Mouse (Mus musculus) bone marrow, adult 2 months (tissue): ENCODE results near the gene Coq8a. TPM values are rescaled to one million over a fixed set of nuclear protein-coding genes. Genes with fewer than 3 reads are reported as not detected.
A peak's percentile ranks its signal among the peaks of the same experiment; 100 is the strongest.

Source experiments
- H3K27ac ChIP-seq: fragments of 200-500 bp; 2 replicates; pipeline ENCODE4 v1.5.1; 2012; ENCODE audit warnings: low read depth, mild to moderate bottlenecking, control low read depth, inconsistent platforms, low read length; ENCODE audit not compliant: control insufficient read depth, poor library complexity, insufficient read depth
- H3K4me1 ChIP-seq: fragments of 200-500 bp; 2 replicates; pipeline ENCODE4 v1.6.1; 2011; ENCODE audit warnings: low read length; ENCODE audit not compliant: control insufficient read depth, insufficient read depth
- H3K4me3 ChIP-seq: fragments of 200-500 bp; replicated peaks from 2 replicates; pipeline ENCODE3; 2011; ENCODE audit warnings: mild to moderate bottlenecking, low read depth, low read length, control low read depth; ENCODE audit not compliant: control insufficient read depth
- CTCF ChIP-seq: fragments of 200-500 bp; IDR thresholded peaks from 2 replicates; pipeline ENCODE4 v1.5.1; 2011; ENCODE audit warnings: low read length, control low read depth; ENCODE audit not compliant: control insufficient read depth, insufficient read depth
- POLR2A ChIP-seq: fragments of 200-500 bp; IDR thresholded peaks from 2 replicates; pipeline ENCODE4 v1.6.1; 2011; ENCODE audit warnings: low read depth, mild to moderate bottlenecking, control low read depth, low read length, borderline replicate concordance; ENCODE audit not compliant: control insufficient read depth
- WGBS: fragments of 180-500 bp; shearing (Covaris S2); methylation state at CpG from one replicate; pipeline ENCODE4 v1.1.7; 2018; 5-methylcytosine and 5-hydroxymethylcytosine counted together
- polyA plus RNA-seq: library from polyadenylated mRNA; stranded (reverse); fragments of >200 nt; gene quantifications from 2 replicates; pipeline ENCODE4 v1.2.4, GENCODE M21; 2011; ENCODE audit warnings: low replicate concordance; ENCODE audit not compliant: missing spikeins, insufficient read depth, insufficient read length

Coq8a gene
- polyA plus RNA-seq, 1 experiment = 8.2 TPM

DNA sequence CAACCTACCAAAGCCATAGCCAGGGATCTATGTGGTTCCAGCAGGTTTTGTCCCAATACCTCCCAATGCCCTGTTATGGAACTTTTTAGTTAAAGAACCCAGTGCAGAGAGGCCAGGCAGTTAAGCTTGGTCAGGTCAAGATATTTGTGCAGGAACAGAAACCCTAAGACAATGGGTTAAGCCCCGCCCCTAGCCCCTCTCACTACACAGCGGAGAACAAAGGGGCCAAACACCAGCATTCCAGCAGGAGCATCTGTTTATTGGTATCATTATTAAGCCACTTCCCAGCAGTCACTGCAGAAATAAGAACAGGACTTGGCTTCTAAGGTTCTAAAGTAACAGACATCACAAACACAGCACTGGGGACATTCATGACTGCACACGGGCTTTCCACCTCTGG is 27.4 kb upstream of the Coq8a start:
- Histone ChIP-seq H3K27ac (no peak overlapping the region), H3K4me1 (no peaks in the 10 kb centered on the region; the same call in 1 of the 2 replicates), H3K4me3 (no peak overlapping the region)
- WGBS = 86% methylated on average over 3 of the region's 3 CpGs
- no peak for TF ChIP-seq CTCF
- no peak for TF ChIP-seq POLR2A

DNA sequence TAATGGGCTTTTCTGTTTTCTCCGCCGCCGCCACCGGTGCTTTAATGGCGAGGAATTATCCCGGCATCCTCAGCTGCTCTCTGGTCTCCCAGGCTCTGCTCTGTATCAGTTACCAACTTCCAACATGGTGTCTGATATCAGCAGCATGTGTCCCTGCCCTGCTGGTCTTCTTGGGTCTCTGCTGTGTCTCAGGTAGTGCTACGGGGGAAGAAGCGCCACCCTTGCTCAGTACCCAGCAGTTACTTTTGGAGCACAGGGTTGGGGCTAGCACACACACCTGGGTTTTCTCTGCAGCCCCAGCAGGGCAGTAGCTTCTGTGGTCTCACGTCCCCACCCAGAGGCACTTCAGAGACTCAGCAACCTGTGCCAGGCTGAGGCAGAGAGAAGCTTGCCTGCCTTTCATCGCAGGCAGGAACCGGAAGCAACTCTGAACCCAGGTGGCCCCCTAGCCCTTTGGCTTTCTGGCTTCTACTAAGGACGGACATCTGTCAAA is 26.9 kb upstream of the Coq8a start:
- Histone ChIP-seq H3K4me3 (peak overlapping the region; percentile 68), H3K4me1 (no peaks in the 10 kb centered on the region), H3K27ac (peak overlapping the region; percentile 25)
- TF ChIP-seq CTCF = peak; percentile 50; the same call in 1 of the 2 replicates
- TF ChIP-seq POLR2A = no peak
- 2% methylated on average over 12 of the region's 12 CpGs for WGBS

DNA sequence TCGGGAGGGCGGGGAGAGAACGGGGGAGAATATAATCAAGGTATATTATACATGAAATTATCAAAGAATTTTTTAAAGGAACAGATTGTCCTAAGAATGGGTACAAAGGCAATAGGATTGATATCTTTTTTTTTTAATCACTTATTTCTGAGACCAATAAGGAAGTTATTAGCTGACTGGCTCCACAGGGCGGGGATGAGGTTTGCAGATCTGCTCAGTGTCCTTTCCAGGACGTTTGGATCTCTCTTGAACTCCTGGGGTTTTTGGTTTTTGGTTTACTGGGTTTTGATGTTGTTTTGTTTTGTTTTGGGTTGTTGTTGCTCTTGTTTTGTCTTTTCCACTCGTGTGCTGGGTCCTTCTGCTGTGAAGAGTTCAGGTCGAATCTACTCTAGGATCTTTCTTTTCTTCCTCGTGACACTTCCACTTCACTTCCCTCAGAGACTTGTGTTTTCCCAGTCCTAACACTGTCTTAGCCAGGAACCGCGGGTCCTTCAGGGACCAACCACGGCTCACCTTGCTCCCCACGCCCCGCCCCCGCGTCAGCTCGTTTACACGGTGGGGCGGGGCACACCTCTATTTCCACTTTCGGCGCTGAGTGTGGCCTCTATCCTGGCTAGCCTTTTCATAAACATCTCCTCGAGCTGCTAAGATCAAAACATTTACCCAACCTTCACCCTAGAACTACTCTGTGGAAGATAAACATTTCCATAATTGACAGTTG is 26.3 kb upstream of the Coq8a start:
- TF ChIP-seq CTCF (no peak), POLR2A (no peak)
- 12% methylated on average over 21 of the region's 21 CpGs for WGBS
- peak overlapping the region; percentile 25 for H3K27ac ChIP-seq
- H3K4me1 ChIP-seq = no peaks in the 10 kb centered on the region
- peak overlapping the region; percentile 68 for H3K4me3 ChIP-seq

DNA sequence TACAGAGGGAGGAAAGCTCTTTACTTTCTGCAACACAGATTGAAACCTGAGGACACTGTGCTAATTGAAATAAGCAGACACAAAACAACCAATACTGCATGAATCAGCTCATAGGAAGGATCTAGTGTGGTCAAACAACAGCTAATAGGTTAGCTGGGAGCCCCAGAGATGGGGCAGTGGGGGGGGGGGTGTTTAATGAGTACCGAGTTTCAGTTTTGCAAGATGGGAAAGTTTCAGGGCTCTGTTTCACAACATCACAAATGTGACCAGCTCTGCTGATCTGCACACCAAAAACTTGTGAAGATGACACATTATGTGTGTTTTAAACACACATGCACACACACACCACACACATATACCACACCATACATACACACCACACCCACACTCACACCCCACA is 22.6 kb upstream of the Coq8a start:
- Histone ChIP-seq H3K27ac (no peak overlapping the region), H3K4me3 (no peak overlapping the region), H3K4me1 (no peaks in the 10 kb centered on the region)
- 43% methylated on average over 1 of the region's 1 CpGs for WGBS
- TF ChIP-seq POLR2A (no peak), CTCF (no peak)

- no peak for TF ChIP-seq POLR2A
- no peak for TF ChIP-seq CTCF
- 86% methylated on average over 19 of the region's 19 CpGs for WGBS
- no peaks in the 10 kb centered on the region for H3K4me1 ChIP-seq
- no peak overlapping the region for H3K4me3 ChIP-seq
- no peak overlapping the region; the same call in 1 of the 2 replicates for H3K27ac ChIP-seq
Observed at GRCm38 (mm10) chr1:180220791-180221542, 21.6 kb upstream of the Coq8a start.

GRCm38 (mm10) chr1:180216541-180217276 is 17.3 kb upstream of the Coq8a start:
- no peaks in the 10 kb centered on the region for H3K4me1 ChIP-seq
- no peak overlapping the region for H3K27ac ChIP-seq
- TF ChIP-seq CTCF = no peak
- TF ChIP-seq POLR2A = no peak
- H3K4me3 ChIP-seq = no peak overlapping the region
- 65% methylated on average over 5 of the region's 5 CpGs for WGBS

GRCm38 (mm10) chr1:180215044-180215443 is 15.6 kb upstream of the Coq8a start:
- TF ChIP-seq CTCF (peak; percentile 98), POLR2A (no peak)
- Histone ChIP-seq H3K27ac (no peak overlapping the region), H3K4me1 (no peaks in the 10 kb centered on the region), H3K4me3 (no peak overlapping the region)
- WGBS = 21% methylated on average over 4 of the region's 4 CpGs

DNA sequence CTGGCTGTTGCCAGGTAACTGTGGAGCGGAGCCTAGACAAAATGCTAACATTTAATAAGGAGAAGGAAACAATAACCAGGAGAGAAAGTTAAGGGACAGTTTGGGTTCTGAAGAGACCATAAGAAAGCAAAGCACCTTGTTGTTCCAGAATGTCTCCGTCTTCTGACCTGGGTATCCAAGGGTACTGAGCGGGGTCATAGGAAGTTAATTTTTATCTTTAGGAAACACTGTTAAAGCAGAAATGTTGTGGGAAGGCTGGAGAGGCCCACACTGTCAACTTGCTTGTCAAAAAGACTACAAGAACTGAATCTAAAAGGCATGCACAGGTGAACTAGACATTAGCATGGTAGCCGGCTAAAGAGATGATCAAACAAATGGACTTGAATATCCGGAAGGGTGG is 13.5 kb upstream of the Coq8a start:
- TF ChIP-seq CTCF = no peak
- TF ChIP-seq POLR2A = no peak
- Histone ChIP-seq H3K4me3 (no peak overlapping the region), H3K4me1 (no peaks in the 10 kb centered on the region), H3K27ac (no peak overlapping the region)
- 54% methylated on average over 5 of the region's 5 CpGs for WGBS
